Mouse (Mus musculus): ENCODE data around the gene Gatad2a.

The Gatad2a gene

GRCm38 (mm10) chr8:69895772-69896451, 100.3 kb downstream of the Gatad2a start:
- no peak for DNase-seq

DNA sequence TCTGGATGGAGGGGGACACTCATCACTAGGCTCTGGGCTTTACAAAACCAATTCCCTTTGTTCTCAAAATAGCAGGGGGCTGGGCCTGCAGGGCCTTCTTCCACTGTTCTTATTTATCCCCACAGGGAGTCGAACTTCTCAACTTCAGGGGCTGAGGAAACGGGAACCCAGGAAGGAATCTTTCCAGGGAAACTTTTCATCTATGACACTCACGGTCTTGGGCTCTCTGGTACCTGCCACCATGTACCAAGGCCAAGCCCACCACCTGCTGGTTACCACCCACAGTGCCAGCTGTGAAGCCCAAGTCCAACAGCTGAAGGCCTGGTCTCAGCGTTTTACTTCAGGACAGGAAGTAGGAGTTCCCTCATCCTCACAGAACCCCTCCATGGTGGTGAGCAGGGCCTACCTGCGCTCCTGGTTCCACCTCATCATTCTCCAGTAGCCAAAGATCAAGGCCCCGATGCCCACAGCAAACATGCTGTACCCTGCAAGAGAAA, 101.3 kb downstream of the Gatad2a start:
- DNase-seq = no peak

GRCm38 (mm10) chr8:69893863-69894262, 102.3 kb downstream of the Gatad2a start:
- DNase-seq = peak; percentile 52

- DNase-seq = no peak
Observed at GRCm38 (mm10) chr8:69890813-69891241, 105.4 kb downstream of the Gatad2a start.

GRCm38 (mm10) chr8:69888902-69889301, 107.3 kb downstream of the Gatad2a start:
- DNase-seq = no peak

GRCm38 (mm10) chr8:69888244-69888866, 107.8 kb downstream of the Gatad2a start:
- no peak for DNase-seq

GRCm38 (mm10) chr8:69887289-69888243, 108.6 kb downstream of the Gatad2a start, which contains the start of gene Cilp2:
Cilp2 (minus strand) TSS chr8:69887687.
- no peak for DNase-seq

DNA sequence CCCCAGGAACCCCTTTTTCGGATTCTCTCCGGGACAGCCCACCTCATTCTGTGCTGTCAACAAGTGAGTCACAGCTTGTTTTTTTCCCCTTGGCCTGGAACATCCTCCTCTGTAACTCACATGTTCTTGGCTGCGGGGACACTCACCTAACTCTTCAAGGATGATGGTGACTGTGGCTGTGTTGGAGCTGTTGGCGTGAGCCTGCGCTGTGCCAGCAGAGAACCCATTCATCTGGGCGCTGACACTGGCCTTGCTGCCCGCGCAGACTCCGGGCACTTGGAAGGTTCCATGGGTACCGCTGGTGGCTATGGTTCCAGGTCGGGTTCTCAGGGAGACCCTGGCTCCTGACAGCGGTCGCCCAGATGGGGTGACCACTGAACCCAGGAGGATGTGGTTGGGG, 112.0 kb downstream of the Gatad2a start:
- no peak for DNase-seq

DNA sequence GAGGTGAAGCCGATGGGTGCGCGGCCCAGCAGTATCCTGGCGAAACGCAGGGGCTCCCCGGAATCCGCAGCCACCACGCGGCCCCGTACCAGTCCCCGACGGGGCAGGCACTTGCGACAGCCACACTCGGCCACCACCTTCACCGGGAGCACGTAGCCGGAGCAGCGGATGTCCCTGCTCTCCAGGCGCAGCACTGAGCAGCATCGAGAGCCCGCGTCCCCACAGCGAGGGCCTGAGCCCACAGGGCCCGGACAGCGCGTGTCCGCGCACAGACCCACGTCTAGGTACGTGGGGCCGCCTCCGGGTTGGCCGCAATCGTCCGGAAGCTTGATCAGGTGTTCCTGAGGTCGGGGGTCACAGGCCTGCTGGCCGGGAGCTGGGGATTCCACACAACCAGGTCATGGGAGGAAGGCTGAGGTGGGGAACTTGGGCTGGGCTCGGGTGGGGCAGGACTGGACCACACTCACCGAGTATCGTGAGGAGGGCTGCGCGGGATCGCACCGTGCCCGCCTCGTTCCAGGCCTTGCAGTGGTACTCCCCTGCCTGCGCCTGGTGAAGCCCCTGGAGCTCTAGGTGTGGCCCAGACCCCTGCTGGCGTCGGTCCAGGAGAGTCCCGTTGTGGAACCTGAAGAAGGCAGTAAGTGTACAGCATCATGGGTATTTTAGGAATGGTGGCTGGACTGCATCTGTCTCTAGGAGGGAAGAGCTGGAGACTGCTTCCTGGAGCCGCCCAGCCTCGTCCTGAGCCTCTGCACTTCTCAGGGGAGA, 113.2 kb downstream of the Gatad2a start:
- no peak for DNase-seq

- no peak for DNase-seq
Observed at GRCm38 (mm10) chr8:69882021-69882756, 114.0 kb downstream of the Gatad2a start.

- no peak for DNase-seq
Observed at GRCm38 (mm10) chr8:69881261-69881865, 114.8 kb downstream of the Gatad2a start.

DNA sequence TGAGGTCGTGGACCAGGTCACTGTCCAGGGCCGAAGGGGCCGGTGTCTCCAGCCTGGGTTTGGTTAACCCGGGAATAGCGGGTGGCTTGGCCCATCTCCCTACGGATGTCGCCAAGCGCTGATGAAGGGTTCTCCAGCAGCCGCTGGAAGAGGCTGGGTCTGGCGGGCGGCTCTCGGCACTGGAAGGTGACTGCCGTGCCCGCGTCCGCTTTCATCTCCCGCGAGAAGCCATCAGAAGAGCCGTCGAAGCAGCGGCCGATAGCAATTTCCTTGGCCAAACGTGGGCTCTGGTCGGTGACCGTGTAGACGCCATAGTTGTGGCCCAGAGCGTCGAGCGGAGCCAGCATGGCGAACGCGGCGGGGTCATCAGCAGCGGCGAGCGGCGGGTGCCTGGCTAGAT, 115.3 kb downstream of the Gatad2a start:
- no peak for DNase-seq

GRCm38 (mm10) chr8:69879678-69880077, 116.5 kb downstream of the Gatad2a start:
- no peak for DNase-seq

DNA sequence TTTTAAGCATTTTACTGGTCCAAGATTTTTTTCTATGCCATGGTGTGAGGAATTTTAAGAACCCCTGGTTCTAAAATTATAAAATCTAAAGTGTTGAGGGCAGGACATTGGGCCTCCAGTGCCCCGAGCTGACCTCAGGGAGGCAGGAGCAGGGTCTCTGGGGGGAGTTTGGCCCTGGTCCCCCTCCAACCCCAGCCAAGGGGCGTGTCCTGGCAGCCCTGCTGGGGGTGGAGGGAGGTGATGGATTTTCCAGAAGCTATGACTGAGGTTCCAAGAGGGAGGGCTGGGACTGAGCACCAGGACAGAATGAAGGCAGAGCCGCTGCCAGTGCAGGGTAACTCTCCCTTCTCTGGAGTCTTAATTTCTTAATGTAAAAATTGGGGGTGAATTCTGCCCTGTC, 118.2 kb downstream of the Gatad2a start:
- DNase-seq = no peak

DNA sequence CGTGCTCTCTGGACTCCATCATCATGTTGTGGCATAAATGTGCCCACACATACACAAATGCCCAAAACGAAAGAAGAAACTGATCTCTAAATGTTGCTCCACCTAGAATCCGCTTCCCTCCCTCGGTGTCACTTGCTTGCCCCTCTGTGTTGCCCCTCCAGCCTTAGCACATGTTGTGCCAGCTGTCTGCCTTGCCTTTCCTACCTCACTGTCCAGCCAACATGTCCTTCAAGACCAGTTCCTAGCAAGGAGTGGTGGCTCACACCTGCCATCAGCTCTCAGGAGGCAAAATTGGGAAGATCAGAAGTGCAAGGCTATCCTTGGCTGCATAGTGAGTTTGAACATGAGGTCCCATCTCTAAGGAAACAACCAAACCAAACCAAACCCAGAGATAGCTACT, 118.8 kb downstream of the Gatad2a start:
- no peak for DNase-seq

GRCm38 (mm10) chr8:69876967-69877366, 119.2 kb downstream of the Gatad2a start:
- DNase-seq = no peak

- DNase-seq = no peak
Observed at GRCm38 (mm10) chr8:69876097-69876496, 120.1 kb downstream of the Gatad2a start.

DNA sequence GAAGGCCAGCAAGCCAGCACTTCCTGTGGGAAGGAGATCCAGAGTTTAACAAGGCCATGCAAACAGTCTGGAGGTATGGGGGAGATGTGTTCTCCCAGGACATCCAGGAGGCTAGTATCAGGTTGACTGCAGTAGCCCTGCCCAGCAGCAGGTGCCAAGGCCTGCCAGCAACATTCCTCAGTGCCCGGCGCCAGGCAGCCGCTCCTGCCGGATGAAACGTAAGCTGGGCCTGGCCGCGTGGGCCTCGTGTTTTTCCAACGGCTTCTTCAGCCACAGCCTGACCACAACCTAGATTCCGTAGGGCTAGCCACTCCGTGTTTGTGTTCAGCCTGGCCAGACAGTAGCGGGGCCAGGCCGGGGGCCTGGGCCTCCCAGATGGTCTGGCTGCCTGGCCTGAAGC, 121.5 kb downstream of the Gatad2a start:
- no peak for DNase-seq

GRCm38 (mm10) chr8:69874155-69874554, 122.0 kb downstream of the Gatad2a start:
- no peak for DNase-seq

DNA sequence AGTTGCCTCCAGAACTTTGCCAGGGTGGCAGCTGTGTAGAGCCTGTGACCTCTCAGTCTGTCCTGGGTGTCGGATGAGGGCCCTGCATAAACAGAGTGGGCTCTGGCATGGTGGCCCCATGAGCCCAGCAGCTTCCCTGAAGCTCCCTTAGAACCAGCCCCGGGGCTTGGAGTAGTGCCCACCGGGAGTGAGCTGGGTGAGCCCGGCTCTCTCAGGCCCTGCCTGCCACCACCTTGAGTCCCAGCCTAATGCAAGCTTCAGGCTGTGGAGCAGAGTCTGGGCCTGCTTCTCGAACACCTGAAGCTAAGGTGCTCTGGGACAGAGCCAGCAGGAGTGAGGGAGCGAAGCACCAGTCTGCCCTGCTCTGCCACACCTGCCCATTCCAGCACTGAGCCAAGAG, 125.3 kb downstream of the Gatad2a start:
- no peak for DNase-seq

Measured in cerebellum, adult 11-12 months (tissue).